Mouse (Mus musculus): ENCODE measurements around the gene Zfp536.
"Not testable (repeated sequence)": the region's sequence is repeated elsewhere in the genome, so short reads cannot be mapped to it uniquely, and the experiment has no call there.

The Zfp536 gene

GRCm38 (mm10) chr7:37603525-37603909 lies 169.9 kb downstream of the Zfp536 start:
- not testable (repeated sequence) for DNase-seq

GRCm38 (mm10) chr7:37602871-37603524 lies 170.4 kb downstream of the Zfp536 start:
- DNase-seq = peak in 1 of 2 experiments; percentile 18

GRCm38 (mm10) chr7:37600318-37600717 lies 173.1 kb downstream of the Zfp536 start:
- no peak for DNase-seq

- no peak for DNase-seq
These were observed 179.0 kb downstream of the Zfp536 start for GRCm38 (mm10) chr7:37594211-37595030.

- no peak for DNase-seq
These were observed 179.9 kb downstream of the Zfp536 start for GRCm38 (mm10) chr7:37593566-37593965.

DNA sequence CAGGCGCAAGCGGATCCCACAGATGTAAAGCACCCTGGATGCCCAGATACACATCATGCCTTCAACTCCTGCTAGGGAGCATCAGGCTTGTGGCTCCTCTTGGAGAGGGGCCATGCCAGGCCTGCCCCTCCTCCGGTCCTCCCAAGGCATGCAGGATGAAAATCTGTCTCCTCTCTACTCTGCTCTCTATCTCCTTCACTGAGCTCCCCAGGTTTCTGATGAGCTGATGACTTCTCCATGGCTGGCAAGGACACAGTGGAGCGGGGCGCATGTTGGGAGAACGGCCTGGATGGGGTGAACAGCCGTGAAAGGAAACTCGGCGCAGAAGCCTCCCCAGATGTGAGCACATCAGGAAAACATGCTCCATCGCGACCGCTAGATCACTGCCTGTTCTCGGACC lies 186.7 kb downstream of the Zfp536 start:
- no peak for DNase-seq

DNA sequence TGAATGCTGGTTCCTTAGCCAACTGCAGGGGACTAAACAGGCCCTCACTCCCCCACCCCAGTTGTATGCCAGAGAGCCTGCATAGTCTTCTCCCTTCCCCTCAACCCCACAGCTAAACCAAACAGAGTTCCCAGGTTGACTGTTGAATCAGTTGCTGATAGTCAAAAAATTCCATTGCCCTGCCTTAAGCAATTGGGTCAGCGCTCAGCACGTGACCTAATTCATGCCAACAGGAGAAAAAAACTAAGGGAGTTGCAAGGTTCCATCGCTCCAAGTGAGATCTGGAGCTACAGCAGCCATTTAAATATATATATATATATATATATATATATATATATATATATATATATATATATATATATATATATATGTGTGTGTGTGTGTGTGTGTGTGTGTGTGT lies 192.2 kb downstream of the Zfp536 start:
- peak; percentile 46 to 66 for DNase-seq

GRCm38 (mm10) chr7:37580554-37580953 lies 192.9 kb downstream of the Zfp536 start:
- DNase-seq = no peak

DNA sequence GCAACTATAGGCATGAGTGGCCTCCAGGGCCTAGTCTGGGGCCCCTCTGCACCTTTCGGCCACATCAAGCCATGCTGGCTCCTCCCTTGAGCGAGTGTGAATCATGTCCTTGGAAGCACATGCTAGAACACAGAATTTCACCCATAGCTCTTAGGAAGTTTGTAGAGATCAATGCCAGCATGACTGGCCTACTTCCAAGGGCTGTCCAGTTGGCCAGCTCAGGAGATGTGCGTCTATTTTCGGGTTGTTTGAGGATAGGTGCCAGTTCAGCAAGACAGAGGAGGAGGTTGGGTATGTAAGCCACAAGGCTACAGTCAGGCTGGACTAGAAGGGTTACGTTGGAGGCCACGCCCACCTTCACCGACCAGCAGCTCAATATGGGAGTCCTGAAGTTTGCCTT lies 201.4 kb downstream of the Zfp536 start:
- DNase-seq = peak; percentile 44 to 52

DNA sequence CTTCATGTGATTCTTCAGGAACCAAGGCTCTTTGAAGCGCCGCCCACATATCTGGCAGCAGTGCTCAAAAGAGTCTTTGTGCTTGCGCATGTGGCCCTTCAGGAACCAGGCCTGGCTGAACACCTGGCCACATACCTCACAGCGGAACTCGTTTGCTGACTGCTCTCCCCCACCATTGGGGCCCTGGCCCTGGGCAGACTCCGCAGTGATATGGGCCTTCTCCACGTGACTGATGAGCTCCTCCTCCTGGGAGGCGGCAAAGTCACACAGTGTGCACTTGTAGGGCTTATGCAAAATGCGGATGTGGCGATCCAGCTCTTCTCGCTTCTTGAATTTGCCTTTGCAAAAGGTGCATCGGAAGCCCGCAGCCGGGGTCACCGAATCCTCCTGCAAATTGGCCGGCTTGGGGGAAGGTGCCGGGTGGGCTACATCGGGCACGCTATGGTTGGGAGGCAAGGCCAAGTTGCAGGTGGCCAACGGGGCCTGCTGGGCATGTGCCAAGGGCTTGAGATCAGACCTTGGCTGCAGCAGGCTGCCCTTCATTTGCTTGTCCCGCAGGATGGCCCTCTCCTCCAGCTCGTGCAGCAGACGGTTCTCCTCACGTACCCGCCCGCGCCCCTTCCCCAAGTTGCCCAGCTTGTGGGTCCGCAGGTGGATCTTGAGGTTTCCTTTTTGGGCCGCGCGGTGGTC lies 204.5 kb downstream of the Zfp536 start:
- DNase-seq = peak in 1 of 2 experiments; percentile 46

DNA sequence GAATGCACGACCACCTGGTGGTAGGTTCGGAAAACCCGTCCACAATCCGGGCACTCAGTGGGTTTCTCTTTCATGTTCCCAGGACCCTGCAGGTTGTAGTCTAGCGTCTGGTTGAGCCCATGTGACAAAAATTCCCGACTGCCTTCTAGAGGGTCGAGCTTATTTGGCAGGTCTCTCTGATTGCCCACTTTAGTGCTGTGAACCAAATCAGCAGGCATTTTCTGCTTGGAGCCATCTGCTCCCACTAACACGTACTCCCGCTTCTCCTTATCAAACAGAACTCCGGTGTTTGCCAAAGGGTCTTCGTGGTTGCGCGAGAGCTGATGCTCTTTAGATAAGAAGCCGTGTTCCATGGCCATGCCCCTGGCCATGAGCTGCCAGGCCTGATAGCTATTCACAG lies 205.4 kb downstream of the Zfp536 start:
- no peak for DNase-seq

GRCm38 (mm10) chr7:37566019-37566418 lies 207.4 kb downstream of the Zfp536 start:
- DNase-seq = no peak

- DNase-seq = no peak
These were observed 208.1 kb downstream of the Zfp536 start for GRCm38 (mm10) chr7:37565371-37565770.

DNA sequence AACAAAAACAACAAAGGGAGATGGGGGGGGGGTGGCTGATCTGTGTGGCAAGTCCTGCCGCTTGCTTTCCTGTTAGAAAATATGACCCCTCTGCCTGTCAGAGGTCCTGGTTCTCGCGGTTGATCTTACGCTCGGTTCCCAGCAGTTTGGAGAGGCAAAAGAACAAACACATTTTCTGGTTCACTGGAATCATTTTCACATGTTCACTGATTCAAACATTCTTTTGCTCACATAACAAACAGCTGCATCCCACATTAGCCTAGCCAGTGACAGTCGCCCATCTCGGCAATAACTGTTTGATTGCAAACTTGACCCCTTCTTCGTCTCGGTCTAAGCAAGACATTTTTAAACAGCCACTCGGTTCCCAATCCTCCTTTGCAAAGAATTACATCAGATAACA lies 208.8 kb downstream of the Zfp536 start:
- no peak for DNase-seq

- no peak for DNase-seq
These were observed 209.5 kb downstream of the Zfp536 start for GRCm38 (mm10) chr7:37563831-37564400.

DNA sequence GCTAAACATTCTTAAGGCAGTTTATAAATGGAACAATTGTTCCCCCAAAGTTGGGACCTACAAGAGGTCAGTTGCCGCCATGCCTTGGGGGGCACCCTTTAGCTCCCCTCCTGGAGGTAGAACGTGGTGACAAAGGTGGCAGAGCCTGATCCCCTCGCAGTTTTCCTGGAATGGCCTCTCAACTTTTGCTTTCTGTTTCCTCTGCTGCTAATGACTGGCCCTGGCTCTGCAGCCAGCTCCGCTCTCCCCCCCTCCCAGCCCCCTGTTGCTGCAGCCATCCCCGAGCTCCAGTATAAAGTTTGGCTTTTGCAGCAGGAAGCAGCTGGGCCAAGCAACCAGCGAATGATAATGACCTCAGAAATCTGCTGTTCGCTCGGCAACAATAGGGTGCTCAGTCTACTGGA lies 210.3 kb downstream of the Zfp536 start:
- no peak for DNase-seq

- peak; percentile 59 to 67 for DNase-seq
These were observed 210.9 kb downstream of the Zfp536 start for GRCm38 (mm10) chr7:37562505-37562904.

GRCm38 (mm10) chr7:37560581-37560980 lies 212.9 kb downstream of the Zfp536 start:
- DNase-seq = no peak

DNA sequence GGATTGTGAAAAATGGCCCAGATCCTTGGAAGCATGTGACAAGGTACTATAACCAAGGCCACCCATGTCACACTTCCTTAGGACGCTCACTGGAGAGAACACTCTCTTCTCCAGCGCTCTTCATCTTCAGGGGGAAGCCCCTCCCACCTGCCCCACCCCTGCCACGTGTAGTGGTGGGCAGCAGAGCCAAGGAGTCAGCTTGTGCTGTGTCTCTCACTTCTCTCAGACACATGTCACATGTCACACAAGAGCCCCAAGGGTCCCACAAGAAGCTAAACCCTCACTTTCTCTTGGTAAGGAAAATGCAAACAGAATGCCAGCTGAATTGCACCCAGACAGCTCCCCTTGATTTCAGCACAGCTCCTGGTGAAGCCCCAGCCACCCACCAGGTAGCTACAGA lies 213.6 kb downstream of the Zfp536 start:
- no peak for DNase-seq

- no peak for DNase-seq
These were observed 214.1 kb downstream of the Zfp536 start for GRCm38 (mm10) chr7:37559341-37559740.

DNA sequence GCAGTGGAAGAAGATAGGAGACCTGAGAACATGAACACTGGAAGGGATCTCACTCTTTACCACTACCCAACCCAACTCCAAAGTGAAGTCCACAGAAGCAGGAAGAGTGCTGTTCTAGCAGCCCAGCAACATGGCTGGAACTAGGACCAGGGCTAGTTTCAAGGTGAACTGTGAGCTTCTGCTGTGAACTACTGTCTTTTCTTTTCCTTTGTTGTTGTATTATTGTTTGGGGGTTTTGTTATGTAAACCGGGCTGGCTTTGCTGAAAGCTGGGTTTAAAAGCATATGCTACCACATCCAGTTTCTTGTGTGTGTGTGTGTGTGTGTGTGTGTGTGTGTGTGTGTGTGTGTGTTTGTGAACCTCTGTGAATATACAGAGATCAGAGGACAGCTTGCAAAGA lies 216.6 kb downstream of the Zfp536 start:
- no peak for DNase-seq

- no peak for DNase-seq
These were observed 219.0 kb downstream of the Zfp536 start for GRCm38 (mm10) chr7:37554405-37554804.

GRCm38 (mm10) chr7:37553646-37554045 lies 219.8 kb downstream of the Zfp536 start:
- DNase-seq = no peak
